Mouse (Mus musculus) heart, embryonic 15.5 days (tissue): ENCODE measurements around the gene Otop3. TPM values are rescaled to one million over a fixed set of nuclear protein-coding genes. Genes with fewer than 3 reads are reported as not detected.

ENCODE experiments used
- ATAC-seq: fragments of 200-750 bp; cut with Nextera tagmentation; replicated peaks from 2 replicates; pipeline ENCODE4 v1.8.0; 2017; ENCODE audit warnings: low read depth, moderate TSS enrichment; ENCODE audit not compliant: insufficient number of reproducible peaks, insufficient read depth, low FRiP score
- H3K27ac ChIP-seq: fragments of 300-500 bp; sonication (generic); 2 replicates; pipeline ENCODE4 v1.5.1; 2015; ENCODE audit warnings: mild to moderate bottlenecking, inconsistent platforms
- H3K27me3 ChIP-seq: fragments of 300-500 bp; sonication (generic); 2 replicates; pipeline ENCODE4 v1.6.1; 2015; ENCODE audit warnings: inconsistent platforms
- H3K36me3 ChIP-seq: fragments of 300-500 bp; sonication (generic); 2 replicates; pipeline ENCODE4 v1.6.1; 2015; ENCODE audit warnings: mild to moderate bottlenecking, inconsistent platforms
- H3K4me1 ChIP-seq: fragments of 300-500 bp; sonication (generic); replicated peaks from 2 replicates; pipeline ENCODE4 v1.6.1; 2015; ENCODE audit warnings: inconsistent platforms
- H3K4me2 ChIP-seq: fragments of 300-500 bp; sonication (generic); 2 replicates; pipeline ENCODE4 v1.6.1; 2015; ENCODE audit warnings: inconsistent platforms, mild to moderate bottlenecking, moderate library complexity
- H3K4me3 ChIP-seq: fragments of 300-500 bp; sonication (generic); 2 replicates; pipeline ENCODE4 v1.5.1; 2015; ENCODE audit warnings: mild to moderate bottlenecking, inconsistent platforms
- H3K9ac ChIP-seq: fragments of 300-500 bp; sonication (generic); 2 replicates; pipeline ENCODE4 v1.6.1; 2015; ENCODE audit warnings: mild to moderate bottlenecking, inconsistent platforms
- H3K9me3 ChIP-seq: fragments of 300-500 bp; sonication (generic); replicated peaks from 2 replicates; pipeline ENCODE4 v1.6.1; 2016; ENCODE audit warnings: inconsistent platforms
- WGBS: fragments of 180-500 bp; shearing (Covaris S2); methylation state at CpG from one replicate; pipeline ENCODE4 v1.1.7; 2015; ENCODE audit warnings: mixed read lengths; 5-methylcytosine and 5-hydroxymethylcytosine counted together
- polyA plus RNA-seq: library from polyadenylated mRNA; unstranded; fragments of >200 nt; fragmentation: Nextera tagmentation; extraction: Ambion mirVana; gene quantifications from 2 replicates; pipeline ENCODE4 v1.2.1, GENCODE M21; 2015

Gene Otop3
- polyA plus RNA-seq, result not detected in 2 replicates

DNA sequence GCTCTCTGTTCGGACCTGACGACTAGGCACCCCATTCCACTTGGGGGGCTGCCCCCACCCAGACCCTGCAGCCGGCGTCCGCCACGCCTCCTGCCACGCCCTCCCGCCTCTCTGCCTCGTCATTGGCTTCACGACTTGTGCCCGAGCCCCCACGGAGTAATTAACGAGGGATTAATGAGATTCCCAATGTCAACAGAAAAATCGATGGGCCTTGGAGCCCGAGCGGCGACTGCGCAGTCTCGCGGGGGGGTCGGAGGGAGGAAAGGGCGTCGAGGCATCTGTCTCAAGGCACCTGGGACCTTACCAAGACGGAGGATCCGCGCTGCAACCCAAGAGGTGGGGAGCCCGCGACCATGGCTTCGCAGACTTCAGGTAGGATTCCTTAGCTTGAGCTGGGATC, at the start of gene Otop3:
Gene Otop3, plus strand, starts transcription at position 201 of the 400 bp plus-strand sequence.
- H3K4me2 ChIP-seq, result no peak within 1 kb of the TSS; the same call in 1 of the 2 replicates
- no peak within 1 kb of the TSS for H3K4me3 ChIP-seq
- peaks cover 91% of the 10 kb centered on the region for H3K27me3 ChIP-seq
- H3K9me3 ChIP-seq, result no peaks in the 10 kb centered on the region
- no peak within 1 kb of the TSS for H3K27ac ChIP-seq
- ATAC-seq, result no peak
- WGBS, result 6% methylated on average over 29 of the region's 29 CpGs
- no peak within 1 kb of the TSS for H3K9ac ChIP-seq
- 0 out of 2 replicates have a peak, but pooled peaks cover 2% of the 10 kb centered on the region for H3K4me1 ChIP-seq
- H3K36me3 ChIP-seq, result no peaks in the 10 kb centered on the region

GRCm38 (mm10) chr11:115285282-115285681, 49.2 kb upstream of the Otop3 start:
- WGBS, result 42% methylated on average over 4 of the region's 4 CpGs
- no peak for ATAC-seq
- no peaks in the 10 kb centered on the region for H3K9me3 ChIP-seq
- no peak overlapping the region for H3K27ac ChIP-seq
- no peak overlapping the region for H3K4me3 ChIP-seq
- H3K9ac ChIP-seq, result no peak overlapping the region
- no peaks in the 10 kb centered on the region for H3K36me3 ChIP-seq
- no peak overlapping the region for H3K4me2 ChIP-seq
- no peaks in the 10 kb centered on the region for H3K27me3 ChIP-seq
- H3K4me1 ChIP-seq, result peaks cover 9% of the 10 kb centered on the region; the same call in 1 of the 2 replicates

- Histone ChIP-seq H3K9ac (no peak overlapping the region), H3K36me3 (no peaks in the 10 kb centered on the region), H3K27ac (no peak overlapping the region), H3K4me1 (peaks cover 16% of the 10 kb centered on the region), H3K4me3 (no peak overlapping the region), H3K4me2 (no peak overlapping the region), H3K27me3 (no peaks in the 10 kb centered on the region), H3K9me3 (no peaks in the 10 kb centered on the region)
- 68% methylated on average over 19 of the region's 19 CpGs for WGBS
- ATAC-seq, result no peak
These were observed 48.1 kb upstream of the Otop3 start for GRCm38 (mm10) chr11:115286201-115286993.

DNA sequence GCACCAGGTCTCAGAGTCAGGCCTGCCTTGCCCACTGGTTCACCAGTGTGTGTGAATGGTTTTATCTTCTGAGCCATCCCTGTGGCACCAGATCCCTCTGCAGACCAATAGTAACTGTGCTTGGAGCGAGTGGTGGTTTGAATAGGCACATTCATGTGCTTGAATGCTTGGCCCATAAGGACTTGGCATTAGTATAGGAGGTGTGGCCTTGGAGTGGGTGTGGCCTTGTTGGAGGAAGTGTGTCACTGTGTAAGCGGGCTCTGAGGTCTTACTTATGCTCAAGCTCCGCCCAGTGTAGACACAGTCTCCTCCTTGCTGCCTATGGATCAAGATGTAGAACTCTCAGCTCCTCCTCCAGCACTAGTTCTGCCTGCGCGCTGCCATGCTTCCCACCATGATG, 47.1 kb upstream of the Otop3 start:
- 85% methylated on average over 5 of the region's 5 CpGs for WGBS
- Histone ChIP-seq H3K27me3 (no peaks in the 10 kb centered on the region), H3K4me1 (peaks cover 15% of the 10 kb centered on the region), H3K27ac (no peak overlapping the region), H3K4me2 (no peak overlapping the region), H3K9ac (no peak overlapping the region), H3K36me3 (no peaks in the 10 kb centered on the region), H3K4me3 (no peak overlapping the region), H3K9me3 (no peaks in the 10 kb centered on the region)
- ATAC-seq, result no peak

- no peaks in the 10 kb centered on the region for H3K27me3 ChIP-seq
- peaks cover 20% of the 10 kb centered on the region for H3K4me1 ChIP-seq
- WGBS, result 79% methylated on average over 2 of the region's 2 CpGs
- H3K36me3 ChIP-seq, result no peaks in the 10 kb centered on the region
- no peak overlapping the region for H3K4me2 ChIP-seq
- no peak for ATAC-seq
- no peak overlapping the region for H3K4me3 ChIP-seq
- no peaks in the 10 kb centered on the region for H3K9me3 ChIP-seq
- no peak overlapping the region for H3K9ac ChIP-seq
- no peak overlapping the region for H3K27ac ChIP-seq
These were observed 46.2 kb upstream of the Otop3 start for GRCm38 (mm10) chr11:115288305-115288704.

DNA sequence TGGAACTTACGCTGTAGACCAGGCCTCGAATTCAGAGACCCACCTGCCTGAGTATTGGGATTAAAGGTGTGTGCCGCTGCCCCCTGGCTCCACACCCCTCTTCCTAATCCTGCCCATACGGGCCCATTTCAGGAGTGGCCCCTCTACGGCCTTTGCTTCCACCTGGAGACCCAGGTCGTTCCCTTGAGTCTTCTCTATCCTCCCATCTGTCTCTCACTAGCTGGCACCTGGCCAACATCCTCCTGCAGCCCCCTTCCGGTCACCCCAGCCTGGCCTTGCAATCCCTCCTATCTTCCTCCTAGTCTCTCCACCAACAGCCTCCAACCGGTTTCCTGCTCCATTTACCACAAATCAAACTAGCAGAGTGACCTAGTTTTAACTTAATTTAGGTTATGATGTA, 44.6 kb upstream of the Otop3 start:
- ATAC-seq, result no peak
- H3K4me1 ChIP-seq, result peaks cover 20% of the 10 kb centered on the region
- no peaks in the 10 kb centered on the region for H3K27me3 ChIP-seq
- H3K4me2 ChIP-seq, result no peak overlapping the region
- H3K27ac ChIP-seq, result 0 out of 2 replicates have a peak overlapping the region, but pooled peaks have one; percentile 53
- no peak overlapping the region for H3K4me3 ChIP-seq
- no peak overlapping the region for H3K9ac ChIP-seq
- no peaks in the 10 kb centered on the region for H3K36me3 ChIP-seq
- H3K9me3 ChIP-seq, result no peaks in the 10 kb centered on the region
- 72% methylated on average over 8 of the region's 8 CpGs for WGBS

DNA sequence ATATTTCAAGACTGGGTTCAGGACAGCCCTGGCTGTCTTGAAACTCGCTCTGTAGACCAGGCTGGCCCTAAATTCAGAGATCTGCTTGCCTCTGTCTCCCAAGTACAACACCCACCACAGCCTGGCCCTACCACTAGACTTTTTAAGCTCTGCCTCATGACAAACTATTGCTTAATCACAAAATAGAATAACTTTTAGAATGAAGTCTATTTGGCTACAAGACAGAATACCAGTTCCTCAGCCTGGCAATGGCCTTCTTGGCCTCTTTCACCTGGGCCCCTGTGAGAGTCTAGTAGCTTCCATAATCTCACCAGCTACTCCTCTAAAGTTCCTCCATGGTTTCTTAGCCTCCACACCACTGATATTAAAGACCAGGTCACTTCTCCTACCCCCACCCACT, 44.2 kb upstream of the Otop3 start:
- Histone ChIP-seq H3K4me1 (peaks cover 20% of the 10 kb centered on the region), H3K27ac (peak overlapping the region; percentile 53), H3K4me3 (no peak overlapping the region), H3K9me3 (no peaks in the 10 kb centered on the region), H3K36me3 (no peaks in the 10 kb centered on the region), H3K4me2 (no peak overlapping the region), H3K27me3 (no peaks in the 10 kb centered on the region), H3K9ac (no peak overlapping the region)
- 89% methylated on average over 1 of the region's 1 CpGs for WGBS
- no peak for ATAC-seq

GRCm38 (mm10) chr11:115290919-115291318, 43.6 kb upstream of the Otop3 start:
- Histone ChIP-seq H3K9ac (no peak overlapping the region), H3K4me1 (peaks cover 17% of the 10 kb centered on the region)
- peak; percentile 48; the same call in 1 of the 2 replicates for ATAC-seq

DNA sequence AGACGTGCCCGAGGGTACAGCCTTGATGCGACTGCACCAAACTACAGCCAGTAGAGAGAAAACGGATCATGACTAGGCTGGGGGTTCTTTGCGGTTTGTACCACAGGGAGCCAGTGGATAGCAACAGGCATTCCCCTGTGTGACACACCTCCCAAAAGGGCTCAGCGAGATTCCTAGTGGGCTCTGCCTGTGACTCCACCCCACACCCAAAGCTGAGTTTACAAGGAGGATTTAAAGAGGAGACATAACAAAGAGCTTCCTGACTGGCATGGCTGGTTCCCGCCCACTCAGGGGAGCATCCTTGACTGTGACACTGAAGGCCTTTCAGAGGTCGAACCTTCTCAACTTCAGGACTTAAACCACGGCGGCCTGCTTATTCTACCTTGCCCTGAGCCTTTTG, 43.0 kb upstream of the Otop3 start:
- H3K27ac ChIP-seq, result 0 out of 2 replicates have a peak overlapping the region, but pooled peaks have one; percentile 13
- no peak for ATAC-seq

More at GRCm38 (mm10) chr11:115290919-115291318, 43.6 kb upstream of the Otop3 start:
- Histone ChIP-seq H3K4me2 (no peak overlapping the region), H3K4me3 (no peak overlapping the region), H3K27ac (peak overlapping the region; percentile 53), H3K36me3 (no peaks in the 10 kb centered on the region), H3K9me3 (no peaks in the 10 kb centered on the region), H3K27me3 (no peaks in the 10 kb centered on the region)
- 37% methylated on average over 6 of the region's 6 CpGs for WGBS

GRCm38 (mm10) chr11:115292631-115293375, 41.7 kb upstream of the Otop3 start:
- Histone ChIP-seq H3K9me3 (no peaks in the 10 kb centered on the region), H3K36me3 (no peaks in the 10 kb centered on the region), H3K4me3 (no peak overlapping the region), H3K9ac (no peak overlapping the region), H3K4me1 (peaks cover 28% of the 10 kb centered on the region), H3K27me3 (peaks cover 16% of the 10 kb centered on the region), H3K4me2 (no peak overlapping the region), H3K27ac (no peak overlapping the region)
- ATAC-seq, result no peak
- WGBS, result 49% methylated on average over 14 of the region's 14 CpGs

More for the DNA sequence above, 43.0 kb upstream of the Otop3 start:
- Histone ChIP-seq H3K4me2 (no peak overlapping the region), H3K9me3 (no peaks in the 10 kb centered on the region), H3K4me1 (peaks cover 17% of the 10 kb centered on the region), H3K4me3 (no peak overlapping the region), H3K9ac (no peak overlapping the region), H3K27me3 (peaks cover 3% of the 10 kb centered on the region), H3K36me3 (no peaks in the 10 kb centered on the region)
- WGBS, result 77% methylated on average over 10 of the region's 10 CpGs

- no peak for ATAC-seq
- WGBS, result 87% methylated on average over 11 of the region's 11 CpGs
These were observed 38.6 kb upstream of the Otop3 start for GRCm38 (mm10) chr11:115295939-115296338.

More at GRCm38 (mm10) chr11:115295939-115296338, 38.6 kb upstream of the Otop3 start:
- no peaks in the 10 kb centered on the region for H3K9me3 ChIP-seq
- H3K9ac ChIP-seq, result no peak overlapping the region
- no peak overlapping the region for H3K4me3 ChIP-seq
- no peaks in the 10 kb centered on the region for H3K36me3 ChIP-seq
- no peak overlapping the region for H3K27ac ChIP-seq
- H3K4me1 ChIP-seq, result peaks cover 20% of the 10 kb centered on the region
- peaks cover 28% of the 10 kb centered on the region for H3K27me3 ChIP-seq
- H3K4me2 ChIP-seq, result no peak overlapping the region
